Mouse (Mus musculus) urinary bladder, postnatal 36 days (tissue): Measurements from ENCODE around the gene Lca5l.

ENCODE experiments used
- DNase-seq, 2 experiments: peaks; one replicate each; pipeline ENCODE4 v3.0.0; 2022; ENCODE audit warnings: low spot score in 2 of 2, mixed read lengths in 1 of 2

The Lca5l gene

GRCm38 (mm10) chr16:96191531-96192506 lies at the start of gene Lca5l:
Lca5l (minus strand) TSS chr16:96192271.
- DNase-seq: peak; percentile 98 to 99

GRCm38 (mm10) chr16:96235366-96235970 lies 43.4 kb upstream of the Lca5l start, which contains the start of gene B3galt5:
B3galt5 (plus strand) TSS chr16:96235801.
- no peak for DNase-seq

GRCm38 (mm10) chr16:96233996-96234395 lies 41.9 kb upstream of the Lca5l start:
- no peak for DNase-seq

- no peak for DNase-seq
Observed at GRCm38 (mm10) chr16:96231974-96232373, 39.9 kb upstream of the Lca5l start.

- DNase-seq: no peak
Observed at GRCm38 (mm10) chr16:96231251-96231650, 39.2 kb upstream of the Lca5l start.

GRCm38 (mm10) chr16:96230411-96230810 lies 38.3 kb upstream of the Lca5l start:
- peak; percentile 62 to 69 for DNase-seq

GRCm38 (mm10) chr16:96229044-96229555 lies 37.0 kb upstream of the Lca5l start:
- no peak for DNase-seq

GRCm38 (mm10) chr16:96228438-96228837 lies 36.4 kb upstream of the Lca5l start:
- DNase-seq: no peak

- DNase-seq: no peak
Observed at GRCm38 (mm10) chr16:96222452-96222851, 30.4 kb upstream of the Lca5l start.

GRCm38 (mm10) chr16:96221959-96222358 lies 29.9 kb upstream of the Lca5l start:
- DNase-seq: no peak

GRCm38 (mm10) chr16:96221491-96221890 lies 29.4 kb upstream of the Lca5l start:
- no peak for DNase-seq

GRCm38 (mm10) chr16:96213027-96213426 lies 21.0 kb upstream of the Lca5l start:
- DNase-seq: no peak

- DNase-seq: no peak
Observed at GRCm38 (mm10) chr16:96210856-96211255, 18.8 kb upstream of the Lca5l start.

- no peak for DNase-seq
Observed at GRCm38 (mm10) chr16:96209789-96210188, 17.7 kb upstream of the Lca5l start.

- DNase-seq: no peak
Observed at GRCm38 (mm10) chr16:96201485-96202232, 9.6 kb upstream of the Lca5l start.

GRCm38 (mm10) chr16:96200702-96201028 lies 8.6 kb upstream of the Lca5l start:
- no peak for DNase-seq

- peak; percentile 42 to 68 for DNase-seq
Observed at GRCm38 (mm10) chr16:96199913-96200701, 8.0 kb upstream of the Lca5l start, which contains the start of gene Sh3bgr. Sh3bgr (plus strand) TSS chr16:96200450.

GRCm38 (mm10) chr16:96187619-96188018 lies 4.5 kb downstream of the Lca5l start:
- no peak for DNase-seq

GRCm38 (mm10) chr16:96179156-96179555 lies 12.9 kb downstream of the Lca5l start:
- no peak for DNase-seq

- no peak for DNase-seq
Observed at GRCm38 (mm10) chr16:96175399-96175798, 16.7 kb downstream of the Lca5l start.

- DNase-seq: no peak
Observed at GRCm38 (mm10) chr16:96173648-96174047, 18.4 kb downstream of the Lca5l start.
